Mouse (Mus musculus) kidney, postnatal 0 days (tissue): ENCODE measurements around the gene Shc2. TPM values are rescaled to one million over a fixed set of nuclear protein-coding genes. Genes with fewer than 3 reads are reported as not detected.

Experiments
- ATAC-seq: fragments of 200-750 bp; cut with Nextera tagmentation; replicated peaks from 2 replicates; pipeline ENCODE4 v1.8.0; 2017; ENCODE audit warnings: low read depth, moderate number of reproducible peaks, moderate TSS enrichment, moderate library complexity; ENCODE audit not compliant: low FRiP score
- DNase-seq: peaks from one replicate; pipeline ENCODE4 v3.0.0-alpha.2; 2016; ENCODE audit warnings: low spot score
- H3K27ac ChIP-seq: fragments of 300-500 bp; sonication (generic); 2 replicates; pipeline ENCODE4 v1.5.1; 2014; ENCODE audit warnings: mild to moderate bottlenecking
- H3K27me3 ChIP-seq: fragments of 300-500 bp; sonication (generic); 2 replicates; pipeline ENCODE4 v1.6.1; 2014; ENCODE audit warnings: low read length, mixed read lengths; ENCODE audit not compliant: insufficient read depth
- H3K36me3 ChIP-seq: fragments of 300-500 bp; sonication (generic); 2 replicates; pipeline ENCODE4 v1.6.1; 2014; ENCODE audit warnings: low read length, mixed read lengths; ENCODE audit not compliant: insufficient read depth
- H3K4me1 ChIP-seq: fragments of 300-500 bp; sonication (generic); replicated peaks from 2 replicates; pipeline ENCODE4 v1.6.1; 2014; ENCODE audit warnings: antibody characterized with exemption, low read length, mixed read lengths; ENCODE audit not compliant: insufficient read depth
- H3K4me2 ChIP-seq: fragments of 300-500 bp; sonication (generic); 2 replicates; pipeline ENCODE4 v1.6.1; 2014; ENCODE audit warnings: mild to moderate bottlenecking, low read length, moderate library complexity, mixed read lengths
- H3K4me3 ChIP-seq: fragments of 300-500 bp; sonication (generic); replicated peaks from 2 replicates; pipeline ENCODE4 v1.5.1; 2014; ENCODE audit warnings: low read depth, low read length
- H3K9ac ChIP-seq: fragments of 300-500 bp; sonication (generic); 2 replicates; pipeline ENCODE4 v1.6.1; 2014; ENCODE audit warnings: low read depth, low read length
- H3K9me3 ChIP-seq: fragments of 300-500 bp; sonication (generic); replicated peaks from 2 replicates; pipeline ENCODE4 v1.6.1; 2016; ENCODE audit warnings: low read length, inconsistent platforms, mixed read lengths
- CTCF ChIP-seq: IDR thresholded peaks from 2 replicates; pipeline ENCODE4 v1.5.1; 2016; ENCODE audit warnings: antibody characterized with exemption, low read depth, mild to moderate bottlenecking, moderate library complexity
- WGBS: fragments of 180-500 bp; shearing (Covaris S2); extraction: QIAGEN DNeasy Blood & Tissue Kit; methylation state at CpG from one replicate; pipeline ENCODE4 v1.1.7; 2014; 5-methylcytosine and 5-hydroxymethylcytosine counted together
- polyA plus RNA-seq: library from polyadenylated mRNA; unstranded; fragments of >200 nt; fragmentation: Nextera tagmentation; extraction: Ambion mirVana; gene quantifications from 2 replicates; pipeline ENCODE4 v1.2.1, GENCODE M21; 2015

Shc2 gene
- polyA plus RNA-seq, 1 experiment from 2014 or later = 5.4 TPM

- H3K27ac ChIP-seq = no peak within 1 kb of the TSS
- DNase-seq (no peak), ATAC-seq (no peak)
- no peaks in the 10 kb centered on the region for H3K36me3 ChIP-seq
- TF ChIP-seq CTCF = no peak
- H3K9ac ChIP-seq = no peak within 1 kb of the TSS
- no peak within 1 kb of the TSS for H3K4me3 ChIP-seq
- WGBS = 84% methylated on average over 5 of the region's 5 CpGs
- H3K9me3 ChIP-seq = no peaks in the 10 kb centered on the region
- H3K4me2 ChIP-seq = no peak within 1 kb of the TSS
- H3K27me3 ChIP-seq = no peaks in the 10 kb centered on the region
- no peaks in the 10 kb centered on the region for H3K4me1 ChIP-seq
Measured at GRCm38 (mm10) chr10:79587061-79587751, 50.5 kb downstream of the Shc2 start, which contains the start of gene Theg. Gene Theg, minus strand, starts transcription at chr10:79587331.

GRCm38 (mm10) chr10:79586243-79586642 is 51.5 kb downstream of the Shc2 start:
- DNase-seq (no peak), ATAC-seq (no peak)
- Histone ChIP-seq H3K4me1 (no peaks in the 10 kb centered on the region), H3K9ac (no peak overlapping the region), H3K27ac (no peak overlapping the region), H3K4me2 (no peak overlapping the region), H3K27me3 (no peaks in the 10 kb centered on the region), H3K4me3 (no peak overlapping the region), H3K9me3 (no peaks in the 10 kb centered on the region), H3K36me3 (no peaks in the 10 kb centered on the region)
- 60% methylated on average over 8 of the region's 8 CpGs for WGBS
- TF ChIP-seq CTCF = no peak

- Histone ChIP-seq H3K9me3 (no peaks in the 10 kb centered on the region), H3K27me3 (no peaks in the 10 kb centered on the region), H3K27ac (no peak overlapping the region), H3K4me2 (no peak overlapping the region), H3K36me3 (no peaks in the 10 kb centered on the region), H3K9ac (no peak overlapping the region), H3K4me1 (no peaks in the 10 kb centered on the region), H3K4me3 (no peak overlapping the region)
- DNase-seq = no peak
- 94% methylated on average over 5 of the region's 5 CpGs for WGBS
- no peak for TF ChIP-seq CTCF
- ATAC-seq = no peak
Measured at GRCm38 (mm10) chr10:79585723-79586122, 52.0 kb downstream of the Shc2 start.

- Histone ChIP-seq H3K27me3 (no peaks in the 10 kb centered on the region), H3K9me3 (no peaks in the 10 kb centered on the region), H3K36me3 (no peaks in the 10 kb centered on the region), H3K4me3 (no peak overlapping the region), H3K4me1 (no peaks in the 10 kb centered on the region), H3K27ac (no peak overlapping the region), H3K9ac (no peak overlapping the region), H3K4me2 (no peak overlapping the region)
- ATAC-seq = no peak
- DNase-seq = no peak
- 90% methylated on average over 6 of the region's 6 CpGs for WGBS
- TF ChIP-seq CTCF = no peak
Measured at GRCm38 (mm10) chr10:79585136-79585535, 52.6 kb downstream of the Shc2 start.

GRCm38 (mm10) chr10:79584426-79584825 is 53.3 kb downstream of the Shc2 start:
- Histone ChIP-seq H3K4me2 (no peak overlapping the region), H3K27ac (no peak overlapping the region), H3K9ac (no peak overlapping the region), H3K9me3 (no peaks in the 10 kb centered on the region), H3K36me3 (no peaks in the 10 kb centered on the region), H3K4me3 (no peak overlapping the region), H3K27me3 (no peaks in the 10 kb centered on the region), H3K4me1 (no peaks in the 10 kb centered on the region)
- WGBS = 57% methylated on average over 9 of the region's 9 CpGs
- DNase-seq = no peak
- no peak for ATAC-seq
- TF ChIP-seq CTCF = no peak

GRCm38 (mm10) chr10:79584021-79584420 is 53.7 kb downstream of the Shc2 start:
- Histone ChIP-seq H3K36me3 (no peaks in the 10 kb centered on the region), H3K27me3 (no peaks in the 10 kb centered on the region), H3K9me3 (no peaks in the 10 kb centered on the region), H3K4me3 (no peak overlapping the region), H3K9ac (no peak overlapping the region), H3K4me1 (no peaks in the 10 kb centered on the region), H3K4me2 (no peak overlapping the region), H3K27ac (no peak overlapping the region)
- no peak for TF ChIP-seq CTCF
- DNase-seq (no peak), ATAC-seq (no peak)
- 68% methylated on average over 7 of the region's 7 CpGs for WGBS

GRCm38 (mm10) chr10:79581501-79581900 is 56.2 kb downstream of the Shc2 start:
- Histone ChIP-seq H3K27ac (no peak overlapping the region), H3K36me3 (no peaks in the 10 kb centered on the region), H3K9ac (no peak overlapping the region), H3K27me3 (no peaks in the 10 kb centered on the region), H3K4me3 (no peak overlapping the region), H3K4me1 (no peaks in the 10 kb centered on the region), H3K9me3 (no peaks in the 10 kb centered on the region), H3K4me2 (no peak overlapping the region)
- WGBS = 85% methylated on average over 8 of the region's 8 CpGs
- no peak for TF ChIP-seq CTCF
- DNase-seq = no peak
- ATAC-seq = no peak
